ENCODE assay signal across 8 mouse cellular contexts in the genomic region with DNA sequence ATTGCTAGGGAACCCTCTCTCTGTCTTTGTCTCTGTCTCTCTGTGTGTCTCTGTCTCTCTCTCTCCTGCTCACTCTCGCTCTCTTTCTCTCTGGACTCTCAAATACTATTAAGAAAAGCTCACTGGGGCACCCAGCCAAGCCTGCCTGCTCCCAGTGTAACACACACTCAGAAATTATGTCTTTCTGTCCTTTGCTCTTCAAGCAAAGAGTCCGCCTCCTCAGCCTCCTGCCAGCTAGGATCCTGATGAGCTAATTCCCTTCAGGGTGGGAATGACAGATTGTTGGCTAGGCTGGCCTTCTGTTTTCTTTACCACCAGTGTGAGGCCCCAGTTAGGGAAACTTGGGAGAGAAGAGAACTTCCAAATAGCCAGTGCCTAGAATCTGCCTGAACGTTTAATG. TPM values are rescaled to one million over a fixed set of nuclear protein-coding genes. Genes with fewer than 3 reads are reported as not detected.
A peak's percentile ranks its signal among the peaks of the same experiment; 100 is the strongest.
DNase-seq lines count a peak whose midpoint lies in the region; ATAC-seq lines count a peak whose summit lies in the region.

No protein-coding gene starts in this region.

- no peaks in the 10 kb centered on the region for H3K27me3 ChIP-seq in forebrain, embryonic 16.5 days (replicated peaks; ENCODE audit: control insufficient read depth, insufficient read depth, low read length)
- H3K27me3 ChIP-seq in hindbrain, embryonic 14.5 days (ENCODE audit: control insufficient read depth, insufficient read depth, low read length): no peaks in the 10 kb centered on the region
- H3K27me3 ChIP-seq in stomach, embryonic 14.5 days (ENCODE audit: control insufficient read depth, insufficient read depth, low read length): no peaks in the 10 kb centered on the region

- H3K27ac ChIP-seq in forebrain, embryonic 16.5 days (ENCODE audit: low read length): peak overlapping the region; percentile 42
- no peak overlapping the region for H3K27ac ChIP-seq in hindbrain, embryonic 14.5 days
- H3K27ac ChIP-seq in stomach, embryonic 14.5 days (ENCODE audit: low read length): peak overlapping the region; percentile 29; the same call in 1 of the 2 replicates

- H3K9ac ChIP-seq in forebrain, embryonic 16.5 days (replicated peaks; ENCODE audit: low read depth, low read length): no peak overlapping the region
- no peak overlapping the region for H3K9ac ChIP-seq in hindbrain, embryonic 14.5 days
- no peak overlapping the region for H3K9ac ChIP-seq in stomach, embryonic 14.5 days (replicated peaks; ENCODE audit: low read depth, low read length)

- H3K4me1 ChIP-seq in forebrain, embryonic 16.5 days (replicated peaks; ENCODE audit: control insufficient read depth, insufficient read depth, low read length): peaks cover 31% of the 10 kb centered on the region
- peaks cover 20% of the 10 kb centered on the region for H3K4me1 ChIP-seq in hindbrain, embryonic 14.5 days (replicated peaks; ENCODE audit: control insufficient read depth, insufficient read depth, low read length)
- peaks cover 5% of the 10 kb centered on the region for H3K4me1 ChIP-seq in stomach, embryonic 14.5 days (ENCODE audit: control insufficient read depth, insufficient read depth, low read length)

- no peaks in the 10 kb centered on the region for H3K36me3 ChIP-seq in forebrain, embryonic 16.5 days (ENCODE audit: control insufficient read depth, insufficient read depth)
- no peaks in the 10 kb centered on the region for H3K36me3 ChIP-seq in hindbrain, embryonic 14.5 days (replicated peaks; ENCODE audit: control insufficient read depth, insufficient read depth)
- no peaks in the 10 kb centered on the region for H3K36me3 ChIP-seq in stomach, embryonic 14.5 days (ENCODE audit: control insufficient read depth, insufficient read depth, low read length)

- DNase-seq in embryo, embryonic 10.5 days (ENCODE audit: low spot score): peak; percentile 22
- no peak for DNase-seq in embryo, embryonic 10 days (ENCODE audit: low spot score)
- DNase-seq in Muller cell, postnatal 12 days (ENCODE audit: inconsistent ontology term): peak; percentile 62
- peak; percentile 61 for DNase-seq in hindbrain, embryonic 14.5 days (ENCODE audit: low spot score)
- peak; percentile 78 for DNase-seq in left cerebral cortex, postnatal 4 days
- no peak for DNase-seq in embryo, embryonic 11 days

- intact Hi-C loops in left cerebral cortex, postnatal 4 days (cut with DNase I): no loop called here

- 0 out of 2 replicates have a peak overlapping the region, but pooled peaks have one; percentile 4 for H3K4me2 ChIP-seq in forebrain, embryonic 16.5 days (ENCODE audit: low read length)
- no peak overlapping the region for H3K4me2 ChIP-seq in hindbrain, embryonic 14.5 days (replicated peaks)
- no peak overlapping the region for H3K4me2 ChIP-seq in stomach, embryonic 14.5 days (replicated peaks; ENCODE audit: low read depth, low read length)

- H3K9me3 ChIP-seq in forebrain, embryonic 16.5 days (ENCODE audit: control insufficient read depth, low read length): no peaks in the 10 kb centered on the region
- no peaks in the 10 kb centered on the region for H3K9me3 ChIP-seq in hindbrain, embryonic 14.5 days (ENCODE audit: control insufficient read depth, low read length)
- no peaks in the 10 kb centered on the region for H3K9me3 ChIP-seq in stomach, embryonic 14.5 days (ENCODE audit: control insufficient read depth, low read depth, low read length)

- no peak overlapping the region for H3K4me3 ChIP-seq in forebrain, embryonic 16.5 days (replicated peaks; ENCODE audit: low read length)
- H3K4me3 ChIP-seq in hindbrain, embryonic 14.5 days (replicated peaks; ENCODE audit: low read length): no peak overlapping the region
- no peak overlapping the region for H3K4me3 ChIP-seq in stomach, embryonic 14.5 days (ENCODE audit: low read depth, low read length)

- peak; percentile 92 for ATAC-seq in forebrain, embryonic 16.5 days
- peak; percentile 60; the same call in 1 of the 2 replicates for ATAC-seq in hindbrain, embryonic 14.5 days (ENCODE audit: low FRiP score)
- peak; percentile 78; the same call in 1 of the 2 replicates for ATAC-seq in stomach, embryonic 14.5 days (ENCODE audit: insufficient number of reproducible peaks, insufficient read depth, low FRiP score, low read depth)

- WGBS in forebrain, embryonic 16.5 days: 11% methylated on average over 3 of the region's 3 CpGs
- WGBS in hindbrain, embryonic 14.5 days: 37% methylated on average over 3 of the region's 3 CpGs
- WGBS in stomach, embryonic 14.5 days: 23% methylated on average over 3 of the region's 3 CpGs

RNA-seq across cellular contexts. Expression of gene Rbpj, which starts 57.1 kb away (rescaled TPM):
- 38.7 and 47.6 TPM in 2 replicates for polyA plus RNA-seq in forebrain, embryonic 16.5 days (2015; fragmentation: Nextera tagmentation; extraction: Ambion mirVana)
- 38.8 and 41.7 TPM in 2 replicates for polyA plus RNA-seq in hindbrain, embryonic 14.5 days (2014; fragmentation: Nextera tagmentation; extraction: Ambion mirVana)
- 10 to 100 TPM; 27.5 to 35.5 TPM for total RNA-seq in left cerebral cortex, postnatal 4 days (2021)
- 42.4 and 45.4 TPM in 2 replicates for polyA plus RNA-seq in stomach, embryonic 14.5 days (2014; fragmentation: Nextera tagmentation; extraction: Ambion mirVana)

Comparison
In these comparisons a context has a peak if more than half of its experiments do, and no peak if none do; other contexts are left out.
1. DNase-seq: peak in embryo, embryonic 10.5 days (single experiment), Muller cell, postnatal 12 days (single experiment), hindbrain, embryonic 14.5 days (single experiment) and left cerebral cortex, postnatal 4 days (single experiment); none in embryo, embryonic 10 days (single experiment) and embryo, embryonic 11 days (single experiment).
2. Peak in every context shown above with its lines, with median percentiles within 50 percentile points of each other: ATAC-seq.